Mouse (Mus musculus): ENCODE results near the gene Olfr1370.
"Not testable (repeated sequence)": the region's sequence is repeated elsewhere in the genome, so short reads cannot be mapped to it uniquely, and the experiment has no call there.

Gene Olfr1370

DNA sequence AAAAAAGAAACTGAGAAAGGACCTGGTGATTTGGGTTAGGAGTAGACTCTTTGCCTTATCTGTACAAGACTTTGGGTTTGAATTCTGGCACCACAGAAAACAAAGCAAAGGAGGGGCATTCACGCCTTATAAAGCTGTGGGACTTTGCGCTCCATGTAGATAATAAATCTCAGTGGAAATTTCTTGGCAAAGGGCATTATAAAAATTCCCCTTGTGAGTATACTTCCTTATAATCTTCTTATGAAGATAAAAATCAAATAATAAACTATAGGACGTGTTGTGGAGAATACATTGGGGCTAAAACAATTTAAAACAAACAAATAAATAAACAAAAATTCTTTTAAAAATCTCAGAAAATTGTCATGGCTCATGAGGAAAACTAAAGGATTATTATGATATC, at the start of gene Olfr1370:
Gene Olfr1370 (minus strand): TSS at position 101 of the 400 bp plus-strand sequence.
- no peak for DNase-seq (ENCODE audit: low spot score in 2 of 2)

DNA sequence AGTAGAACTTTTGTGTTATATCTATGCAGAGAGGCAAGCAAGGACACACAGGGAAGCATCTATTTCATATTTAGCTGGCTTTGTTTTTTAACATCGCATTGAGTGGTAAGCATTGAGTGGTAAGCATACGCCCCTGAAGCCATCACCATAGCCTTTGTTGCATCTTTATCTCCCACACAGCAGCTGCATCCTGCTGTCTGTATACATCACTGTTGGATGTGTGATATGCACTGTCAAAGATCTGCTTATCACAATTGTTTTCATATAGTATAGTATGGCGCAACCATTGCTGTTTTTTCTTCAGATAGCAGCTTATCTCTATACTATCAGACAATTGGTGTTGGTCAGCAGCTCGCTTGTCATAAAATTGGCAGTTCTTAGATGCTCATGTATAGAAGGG, 39.4 kb upstream of the Olfr1370 start:
- no peak for DNase-seq (ENCODE audit: low spot score in 2 of 2)

DNA sequence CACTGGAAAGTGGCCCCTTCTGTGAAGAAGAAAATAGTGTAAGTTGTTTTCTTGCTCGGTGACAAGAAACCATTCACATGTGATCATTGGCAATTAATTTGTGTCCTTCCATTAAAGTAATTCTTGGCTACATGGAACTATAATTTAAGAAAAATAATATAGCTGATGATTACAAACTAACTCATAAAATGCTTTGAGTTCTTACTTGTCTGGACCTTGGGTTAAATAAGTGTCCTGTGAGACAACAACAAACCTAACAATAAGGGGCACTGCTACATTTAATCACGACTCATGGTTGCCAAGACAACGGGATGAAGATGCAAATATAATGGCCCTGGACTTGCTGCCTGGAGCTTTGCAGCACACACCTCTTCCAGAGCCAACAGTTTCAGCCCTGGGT, 36.4 kb upstream of the Olfr1370 start, which contains the start of gene Olfr1369-ps1:
Gene Olfr1369-ps1 (plus strand): TSS at position 301 of the 400 bp plus-strand sequence.
- not testable (repeated sequence) for DNase-seq (ENCODE audit: low spot score in 2 of 2)

DNA sequence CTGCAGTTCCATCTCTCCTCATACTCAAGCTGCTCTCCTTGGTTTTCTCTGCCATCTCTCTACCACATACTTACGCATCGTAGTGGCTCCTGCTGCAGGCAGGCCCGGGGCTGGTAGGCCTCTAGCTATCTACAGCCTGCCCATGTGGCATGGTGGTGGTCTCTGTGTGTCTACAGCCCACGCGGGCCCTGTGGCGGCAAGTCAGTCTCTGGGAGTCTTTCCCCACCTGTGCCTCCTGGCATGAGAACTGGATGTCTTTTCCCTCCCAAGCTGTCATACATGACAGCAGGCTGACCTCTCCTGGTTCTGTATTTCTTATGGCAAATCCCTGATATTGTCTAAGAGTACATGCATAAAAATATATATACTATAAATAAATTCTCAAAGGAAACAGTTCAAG, 35.7 kb upstream of the Olfr1370 start:
- DNase-seq (ENCODE audit: low spot score in 2 of 2), result no peak

DNA sequence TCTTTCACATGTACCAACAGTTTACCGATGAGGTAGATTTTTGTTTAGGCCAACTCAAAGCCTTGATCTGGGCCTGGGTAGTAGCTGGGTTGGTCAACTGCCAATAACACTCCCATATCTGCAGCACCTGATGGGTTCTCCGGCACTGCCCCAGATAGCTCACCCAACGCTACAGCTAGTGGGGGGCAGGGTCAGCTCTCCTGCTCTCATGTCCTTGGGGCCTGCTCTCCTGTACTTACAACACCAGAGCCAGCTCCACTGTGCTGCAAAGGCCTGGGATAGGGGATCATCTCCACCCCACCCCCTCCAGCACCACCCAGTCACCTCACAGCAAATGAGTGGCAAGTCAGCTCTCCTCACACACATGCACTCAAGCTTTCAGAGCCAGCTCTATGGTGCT, 35.0 kb upstream of the Olfr1370 start:
- DNase-seq (ENCODE audit: low spot score in 2 of 2), result no peak

DNA sequence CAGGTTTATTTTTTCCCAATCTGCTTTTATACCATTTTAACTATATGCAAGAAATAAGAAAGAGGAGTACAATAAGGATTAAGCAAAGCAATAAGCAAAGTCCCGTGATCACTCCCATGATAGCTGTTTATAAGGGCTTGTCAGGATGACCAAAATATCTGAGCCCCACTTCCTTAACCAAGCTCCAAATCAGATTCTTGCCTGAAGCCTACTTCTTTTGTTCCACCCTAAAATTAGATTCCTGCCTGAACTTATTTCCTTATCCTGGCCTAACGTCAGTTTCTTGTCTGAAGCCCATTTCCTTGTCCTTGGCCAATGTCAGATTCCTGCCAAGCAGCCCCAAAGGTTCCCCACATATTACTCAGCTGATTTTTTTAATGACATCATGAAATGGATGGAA, 7.9 kb upstream of the Olfr1370 start:
- peak; percentile 1 to 24 for DNase-seq (ENCODE audit: low spot score in 2 of 2)

DNA sequence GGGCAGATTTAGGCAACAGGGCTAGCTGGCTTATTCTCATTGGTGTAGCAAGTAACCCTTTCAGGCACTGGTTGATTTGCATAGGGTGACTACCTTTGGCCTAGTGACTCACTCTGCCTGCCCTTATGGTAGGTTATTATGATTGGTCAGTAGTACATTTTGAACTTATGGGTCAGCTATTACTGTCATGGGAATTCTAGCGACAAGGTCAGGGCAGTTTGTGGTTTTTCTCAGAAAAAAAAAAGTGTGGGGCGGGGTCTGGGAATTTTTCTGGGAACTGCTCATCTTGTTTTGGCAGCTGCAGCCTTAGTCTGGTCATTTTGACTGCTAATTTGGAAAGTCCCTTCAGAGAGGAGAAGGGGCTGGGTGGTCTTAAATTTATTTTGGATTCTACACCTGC, 8.7 kb downstream of the Olfr1370 start:
- DNase-seq (ENCODE audit: low spot score in 2 of 2), result no peak

DNA sequence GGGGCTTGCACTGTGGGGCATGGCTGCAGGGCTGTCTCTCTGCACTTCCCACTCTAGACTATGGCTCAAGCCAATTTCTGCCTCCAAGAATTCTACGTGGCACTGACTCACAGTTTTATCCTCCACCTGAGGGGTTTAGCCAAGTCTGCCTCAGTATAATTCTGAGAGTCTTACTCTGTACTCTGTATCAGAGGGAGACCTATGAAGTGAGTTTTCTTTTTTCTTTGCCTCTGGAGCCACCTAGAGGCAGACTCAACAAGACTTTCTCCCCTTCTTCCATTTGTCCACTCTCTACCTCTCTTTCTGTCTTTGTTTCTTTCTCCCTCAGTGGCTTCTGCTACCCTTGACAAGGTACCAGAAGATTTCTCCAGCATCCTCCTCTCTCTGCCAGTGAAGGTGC, 24.6 kb downstream of the Olfr1370 start:
- no peak for DNase-seq (ENCODE audit: low spot score in 2 of 2)

DNA sequence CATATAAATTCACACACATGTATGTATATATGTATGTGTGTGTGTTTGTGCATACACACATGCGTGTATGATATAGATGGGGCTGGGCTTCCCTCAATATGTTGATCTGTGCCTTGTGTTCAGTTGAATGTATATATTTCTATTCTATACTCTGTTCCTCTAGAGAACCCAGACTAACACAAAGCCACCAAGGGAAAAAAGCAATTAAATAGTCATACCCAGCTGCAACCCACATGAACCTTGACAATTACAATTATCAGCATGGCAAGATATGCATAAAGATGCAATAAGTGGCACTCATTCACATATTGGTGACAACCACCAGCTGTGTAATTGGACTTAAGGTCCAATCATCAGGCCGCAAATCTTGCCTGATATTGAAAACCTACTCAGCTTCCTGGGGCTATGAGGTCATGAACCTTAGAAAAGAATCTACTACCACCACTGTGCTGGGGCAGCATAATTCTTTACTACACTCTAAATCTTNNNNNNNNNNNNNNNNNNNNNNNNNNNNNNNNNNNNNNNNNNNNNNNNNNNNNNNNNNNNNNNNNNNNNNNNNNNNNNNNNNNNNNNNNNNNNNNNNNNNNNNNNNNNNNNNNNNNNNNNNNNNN, 34.1 kb downstream of the Olfr1370 start:
- DNase-seq (ENCODE audit: low spot score in 2 of 2), result no peak

DNA sequence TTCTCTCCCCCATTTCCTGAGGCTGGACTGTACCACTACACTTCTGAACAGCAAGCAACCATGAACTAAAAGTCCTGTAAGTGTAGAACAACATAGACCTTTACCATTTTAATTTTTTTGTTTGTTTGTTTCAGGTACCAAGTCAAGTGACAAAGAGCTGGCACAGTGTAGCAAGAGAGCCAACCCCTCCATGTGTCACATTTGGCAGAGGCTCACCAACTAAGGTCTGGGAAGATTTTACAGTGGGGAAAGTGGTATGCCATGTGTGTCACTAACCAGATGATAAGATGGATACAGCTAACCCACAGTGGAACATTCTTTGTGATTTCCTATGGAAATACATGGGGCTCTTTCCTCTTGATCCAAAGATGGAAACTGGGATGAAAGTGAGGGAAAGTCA, 38.8 kb downstream of the Olfr1370 start:
- DNase-seq (ENCODE audit: low spot score in 2 of 2), result no peak

DNA sequence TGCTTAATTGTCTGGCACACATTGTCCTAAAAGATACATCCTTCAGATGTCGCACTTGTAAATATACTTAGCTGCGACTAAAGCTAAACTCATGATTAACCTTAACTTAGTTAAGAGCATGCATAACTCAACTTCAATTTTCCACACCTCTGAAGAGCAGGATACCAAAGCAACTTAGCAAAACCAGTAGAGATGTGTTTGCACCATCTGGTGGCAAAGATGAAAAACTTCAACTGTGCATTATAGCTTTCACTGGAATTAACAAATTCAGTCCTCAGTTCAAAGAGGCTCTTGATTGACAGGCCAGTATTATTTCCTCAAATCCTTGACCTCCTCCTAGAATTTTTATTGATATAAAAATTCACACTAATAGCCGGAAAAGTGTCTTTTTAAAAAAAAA, 39.7 kb downstream of the Olfr1370 start:
- no peak for DNase-seq (ENCODE audit: low spot score in 2 of 2)

DNA sequence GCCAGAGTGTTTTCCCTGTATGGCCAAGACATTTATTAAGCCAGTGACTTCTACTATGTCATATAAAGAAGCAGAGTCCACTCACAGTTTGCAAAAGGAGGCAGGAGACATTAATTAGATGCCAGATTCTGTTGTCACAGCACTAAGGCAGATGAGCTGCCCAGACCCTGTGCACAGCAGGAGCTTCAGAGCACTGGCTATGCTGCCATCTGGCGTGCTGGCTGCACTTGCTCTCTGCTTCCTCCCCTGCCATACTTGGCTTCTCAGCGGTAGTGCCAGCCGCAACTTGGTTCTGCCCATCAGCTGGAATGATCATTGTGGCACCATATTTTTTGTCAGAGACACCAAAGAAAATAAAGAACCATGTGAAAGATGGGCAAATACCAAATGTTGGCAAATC, 41.6 kb downstream of the Olfr1370 start:
- no peak for DNase-seq (ENCODE audit: low spot score in 2 of 2)

DNA sequence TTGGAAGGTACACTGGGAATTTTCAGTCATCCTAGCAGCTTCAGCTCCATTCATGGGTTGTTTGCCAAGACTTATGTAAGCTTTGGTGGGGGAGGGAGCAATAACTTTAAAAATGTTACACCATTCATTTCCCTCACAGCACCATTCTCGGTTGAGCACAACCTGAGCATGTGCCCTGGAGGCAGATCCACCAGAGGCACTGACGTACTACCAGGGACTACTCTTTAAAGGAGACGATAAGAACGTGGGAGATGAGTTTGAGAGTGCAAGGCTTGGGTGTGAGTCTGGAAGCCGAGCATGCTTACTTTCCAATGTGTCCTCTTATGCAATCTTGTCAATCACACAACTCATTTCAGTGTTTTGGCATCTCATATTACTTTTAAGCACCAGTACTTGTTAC, 49.9 kb downstream of the Olfr1370 start:
- DNase-seq (ENCODE audit: low spot score in 2 of 2), result no peak

Data from heart, adult 9 months (tissue).